Mouse (Mus musculus) midbrain, embryonic 11.5 days (tissue): Measurements from ENCODE around the gene Ivd. TPM values are rescaled to one million over a fixed set of nuclear protein-coding genes. Genes with fewer than 3 reads are reported as not detected.

Experiments
- ATAC-seq: fragments of 200-750 bp; cut with Nextera tagmentation; 2 replicates; pipeline ENCODE4 v1.8.0; 2017; ENCODE audit warnings: moderate TSS enrichment, moderate library complexity; ENCODE audit not compliant: low FRiP score
- DNase-seq: peaks from one replicate; pipeline ENCODE4 v3.0.0; 2015; ENCODE audit warnings: low spot score; ENCODE audit errors: missing footprints
- H3K27ac ChIP-seq: fragments of 300-500 bp; sonication (generic); 2 replicates; pipeline ENCODE4 v1.5.1; 2014; ENCODE audit warnings: low read depth, low read length
- H3K27me3 ChIP-seq: fragments of 300-500 bp; sonication (generic); 2 replicates; pipeline ENCODE4 v1.6.1; 2014; ENCODE audit warnings: mild to moderate bottlenecking, low read length, moderate library complexity, mixed read lengths; ENCODE audit not compliant: control insufficient read depth, insufficient read depth
- H3K36me3 ChIP-seq: fragments of 300-500 bp; sonication (generic); 2 replicates; pipeline ENCODE4 v1.6.1; 2014; ENCODE audit warnings: mild to moderate bottlenecking, low read length, moderate library complexity, mixed read lengths; ENCODE audit not compliant: control insufficient read depth, insufficient read depth
- H3K4me1 ChIP-seq: fragments of 300-500 bp; sonication (generic); 2 replicates; pipeline ENCODE4 v1.6.1; 2014; ENCODE audit warnings: low read length; ENCODE audit not compliant: control insufficient read depth, insufficient read depth
- H3K4me2 ChIP-seq: fragments of 300-500 bp; sonication (generic); 2 replicates; pipeline ENCODE4 v1.6.1; 2014; ENCODE audit warnings: mild to moderate bottlenecking, moderate library complexity
- H3K4me3 ChIP-seq: fragments of 300-500 bp; sonication (generic); 2 replicates; pipeline ENCODE4 v1.5.1; 2014; ENCODE audit warnings: low read depth, low read length
- H3K9ac ChIP-seq: fragments of 300-500 bp; sonication (generic); 2 replicates; pipeline ENCODE4 v1.6.1; 2014; ENCODE audit warnings: low read length
- H3K9me3 ChIP-seq: fragments of 300-500 bp; sonication (generic); 2 replicates; pipeline ENCODE4 v1.6.1; 2016; ENCODE audit warnings: low read length; ENCODE audit not compliant: control insufficient read depth
- WGBS: fragments of 180-500 bp; shearing (Covaris S2); extraction: QIAGEN DNeasy Blood & Tissue Kit; methylation state at CpG from one replicate; pipeline ENCODE4 v1.1.7; 2014; 5-methylcytosine and 5-hydroxymethylcytosine counted together
- polyA plus RNA-seq: library from polyadenylated mRNA; unstranded; fragments of >200 nt; fragmentation: Nextera tagmentation; extraction: Ambion mirVana; gene quantifications from 2 replicates; pipeline ENCODE4 v1.2.1, GENCODE M21; 2014

Gene Ivd
- polyA plus RNA-seq, 1 experiment from 2014 or later, result 40.5 TPM

GRCm38 (mm10) chr2:118900826-118901140 is 39.0 kb downstream of the Ivd start:
- peaks cover 45% of the 10 kb centered on the region for H3K27me3 ChIP-seq
- no peak overlapping the region for H3K27ac ChIP-seq
- ATAC-seq, result no peak

DNA sequence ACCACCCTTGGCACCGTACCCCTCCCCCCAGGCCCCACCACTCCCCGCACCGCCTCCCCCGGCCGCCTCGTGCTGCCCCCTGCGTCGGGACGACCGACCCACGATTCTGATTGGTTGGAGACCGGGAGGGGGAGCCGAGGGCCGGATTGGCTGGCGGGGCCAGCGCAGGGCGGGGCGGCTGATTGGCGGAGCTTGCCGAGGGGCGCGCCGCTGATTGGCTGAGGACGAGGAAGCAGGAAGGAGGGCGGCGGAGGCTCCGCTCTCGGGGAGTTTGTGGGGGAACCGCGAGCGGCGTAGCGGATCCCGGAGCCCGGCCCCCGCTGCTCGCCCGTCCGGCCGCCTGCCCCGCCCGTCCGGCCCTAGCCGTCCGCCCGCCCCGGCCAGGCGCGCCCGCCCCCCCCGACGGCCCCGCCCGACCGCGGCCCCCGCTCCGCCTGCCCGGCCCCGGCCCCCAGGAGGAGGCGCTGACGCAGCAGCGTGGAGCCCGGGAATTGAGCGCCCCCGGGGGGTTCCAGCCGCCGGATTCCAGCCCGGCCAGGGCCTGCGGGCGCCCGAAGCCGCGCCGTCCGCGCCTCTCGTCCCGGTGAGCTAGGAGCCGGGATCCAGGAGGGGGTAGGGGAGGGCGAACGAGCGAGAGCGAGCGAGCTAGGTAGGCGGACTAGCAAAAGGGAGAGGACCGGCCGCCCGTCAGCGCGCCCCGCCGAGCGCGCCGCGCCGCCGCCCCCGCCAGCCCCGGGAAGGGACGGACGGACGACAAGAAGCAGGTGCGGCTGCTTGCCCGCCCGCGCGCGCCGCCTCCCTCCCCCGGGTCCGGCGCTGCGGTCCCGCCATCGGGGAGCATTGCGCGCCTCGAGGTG is 39.6 kb downstream of the Ivd start:
- H3K9me3 ChIP-seq, result no peaks in the 10 kb centered on the region
- peaks cover 35% of the 10 kb centered on the region for H3K4me1 ChIP-seq
- DNase-seq, result peak; percentile 98
- under 1% methylated on average over 96 of the region's 120 CpGs for WGBS
- H3K27me3 ChIP-seq, result peaks cover 39% of the 10 kb centered on the region
- peak overlapping the region; percentile 74 for H3K27ac ChIP-seq
- H3K4me3 ChIP-seq, result peak overlapping the region; percentile 97
- H3K4me2 ChIP-seq, result peak overlapping the region; percentile 95
- ATAC-seq, result peak; percentile 92
- no peaks in the 10 kb centered on the region for H3K36me3 ChIP-seq
- peak overlapping the region; percentile 83 for H3K9ac ChIP-seq

More at GRCm38 (mm10) chr2:118900826-118901140, 39.0 kb downstream of the Ivd start:
- H3K4me2 ChIP-seq, result peak overlapping the region; percentile 95
- peak overlapping the region; percentile 97 for H3K4me3 ChIP-seq
- H3K9me3 ChIP-seq, result no peaks in the 10 kb centered on the region
- WGBS, result under 1% methylated on average over 11 of the region's 11 CpGs
- peaks cover 38% of the 10 kb centered on the region for H3K4me1 ChIP-seq
- H3K36me3 ChIP-seq, result no peaks in the 10 kb centered on the region
- H3K9ac ChIP-seq, result peak overlapping the region; percentile 83
- peak; percentile 93 for DNase-seq

DNA sequence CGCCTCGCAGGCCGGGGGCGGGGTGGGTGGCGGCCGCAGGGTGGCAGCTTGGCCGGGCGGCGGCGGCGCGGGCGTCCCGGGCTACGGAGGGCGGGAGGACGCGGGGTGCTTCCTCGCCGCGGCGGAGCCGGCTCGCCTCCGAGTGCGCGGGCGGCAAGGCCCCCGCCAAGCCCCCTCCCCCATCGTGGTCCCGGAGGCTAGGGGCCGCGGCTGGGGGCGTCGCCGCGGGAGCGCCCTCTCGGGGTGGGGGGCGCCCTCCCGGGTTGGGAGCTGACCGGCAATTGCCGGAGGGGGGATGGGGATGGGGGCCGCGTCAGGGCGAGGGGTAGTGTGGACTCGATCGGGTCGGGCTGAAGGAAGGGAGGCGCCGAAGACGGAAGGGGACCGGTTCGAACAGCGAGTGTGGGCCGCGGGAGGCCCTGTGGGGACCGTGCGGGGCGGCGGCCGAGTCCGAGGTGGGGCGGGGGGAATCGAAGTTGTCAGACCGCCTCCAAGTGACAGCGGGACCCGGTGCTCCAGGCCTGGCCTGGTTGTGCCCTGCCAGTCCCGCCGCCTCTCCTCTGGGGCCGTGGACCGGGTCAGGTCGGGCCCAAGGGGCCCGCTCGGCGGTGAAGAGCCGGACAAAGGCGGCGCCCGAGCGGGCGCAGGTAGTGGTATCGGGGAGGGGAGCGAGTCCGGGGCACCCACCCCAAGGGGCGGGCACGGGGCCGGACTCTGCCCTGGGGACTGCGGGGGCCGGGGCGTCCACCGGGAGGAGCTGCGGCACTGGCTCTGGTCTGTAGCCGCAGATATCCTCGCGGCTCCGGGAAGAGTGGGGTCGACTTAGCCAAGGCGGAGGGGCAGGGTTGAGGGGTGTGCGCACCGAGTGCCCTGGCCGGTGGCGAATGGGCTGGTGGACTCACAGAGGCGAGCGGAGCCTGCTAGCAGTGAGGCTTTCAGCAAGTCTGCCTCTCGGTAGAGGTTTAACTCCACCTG is 40.6 kb downstream of the Ivd start:
- H3K36me3 ChIP-seq, result no peaks in the 10 kb centered on the region
- no peaks in the 10 kb centered on the region for H3K9me3 ChIP-seq
- peak overlapping the region; percentile 97 for H3K4me3 ChIP-seq
- peak overlapping the region; percentile 83 for H3K9ac ChIP-seq
- peak overlapping the region; percentile 74; the same call in 1 of the 2 replicates for H3K27ac ChIP-seq
- under 1% methylated on average over 84 of the region's 106 CpGs for WGBS
- DNase-seq, result peak; percentile 94
- peaks cover 30% of the 10 kb centered on the region for H3K27me3 ChIP-seq
- peak; percentile 35 for ATAC-seq
- peaks cover 26% of the 10 kb centered on the region for H3K4me1 ChIP-seq
- peak overlapping the region; percentile 95 for H3K4me2 ChIP-seq

- H3K4me2 ChIP-seq, result peak overlapping the region; percentile 95
- no peak for ATAC-seq
- H3K27me3 ChIP-seq, result peaks cover 20% of the 10 kb centered on the region
- H3K4me1 ChIP-seq, result peaks cover 19% of the 10 kb centered on the region
- no peaks in the 10 kb centered on the region for H3K9me3 ChIP-seq
- peak; percentile 82 for DNase-seq
- H3K36me3 ChIP-seq, result no peaks in the 10 kb centered on the region
- H3K4me3 ChIP-seq, result peak overlapping the region; percentile 97
- 7% methylated on average over 10 of the region's 10 CpGs for WGBS
- H3K9ac ChIP-seq, result peak overlapping the region; percentile 10; the same call in 1 of the 2 replicates
- H3K27ac ChIP-seq, result no peak overlapping the region
Measured at GRCm38 (mm10) chr2:118903333-118903741, 41.6 kb downstream of the Ivd start.

GRCm38 (mm10) chr2:118905433-118906117 is 43.8 kb downstream of the Ivd start:
- Histone ChIP-seq H3K36me3 (no peaks in the 10 kb centered on the region), H3K9ac (no peak overlapping the region), H3K27me3 (no peaks in the 10 kb centered on the region; the same call in 1 of the 2 replicates), H3K4me3 (no peak overlapping the region), H3K4me1 (peaks cover 12% of the 10 kb centered on the region), H3K27ac (no peak overlapping the region), H3K9me3 (no peaks in the 10 kb centered on the region), H3K4me2 (no peak overlapping the region)
- 90% methylated on average over 7 of the region's 7 CpGs for WGBS
- DNase-seq (peak; percentile 2), ATAC-seq (no peak)

DNA sequence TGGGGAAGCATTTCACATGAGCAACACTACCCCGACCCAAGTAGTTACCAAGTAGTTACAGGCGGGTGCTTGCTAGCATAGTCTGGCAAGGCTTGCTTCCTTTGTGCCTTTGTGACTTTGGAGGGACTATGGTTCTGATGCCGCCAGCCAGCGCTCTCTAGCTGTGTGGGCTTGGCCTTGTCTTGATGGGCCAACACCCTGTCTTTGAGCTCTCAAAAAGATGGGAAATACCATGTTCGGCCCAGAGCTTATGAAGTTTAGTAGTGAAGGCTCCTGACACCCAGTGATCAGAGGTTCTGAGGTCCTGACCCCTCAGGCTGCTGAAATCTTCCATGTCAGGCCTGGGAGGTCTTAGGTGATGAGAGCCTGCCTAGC is 44.4 kb downstream of the Ivd start:
- Histone ChIP-seq H3K27me3 (no peaks in the 10 kb centered on the region), H3K9me3 (no peaks in the 10 kb centered on the region), H3K36me3 (no peaks in the 10 kb centered on the region), H3K4me1 (peaks cover 9% of the 10 kb centered on the region), H3K9ac (no peak overlapping the region), H3K27ac (no peak overlapping the region), H3K4me2 (no peak overlapping the region), H3K4me3 (no peak overlapping the region)
- ATAC-seq (no peak), DNase-seq (peak; percentile 31)
- 79% methylated on average over 5 of the region's 5 CpGs for WGBS

DNA sequence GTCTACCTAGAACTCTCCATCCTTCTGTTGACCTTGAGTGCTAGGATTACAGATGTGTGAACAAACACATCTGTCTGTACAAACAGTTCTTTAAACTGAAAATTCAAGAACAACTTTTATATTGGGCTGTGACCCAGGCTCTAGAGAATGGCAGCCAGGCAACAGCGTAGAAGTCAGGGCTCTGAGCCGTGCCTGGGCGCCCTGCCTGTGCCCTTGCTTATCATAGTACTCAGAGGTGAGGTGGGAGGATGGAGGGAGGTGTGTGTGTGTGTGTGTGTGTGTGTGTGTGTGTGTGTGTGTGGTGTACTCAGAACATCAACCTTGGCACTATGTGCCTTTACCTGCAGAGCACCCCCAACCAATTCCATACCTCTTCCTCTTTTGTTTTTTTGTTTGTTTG is 46.0 kb downstream of the Ivd start:
- Histone ChIP-seq H3K36me3 (no peaks in the 10 kb centered on the region), H3K9ac (no peak overlapping the region), H3K4me2 (no peak overlapping the region), H3K27ac (no peak overlapping the region), H3K27me3 (no peaks in the 10 kb centered on the region), H3K4me3 (no peak overlapping the region), H3K9me3 (no peaks in the 10 kb centered on the region), H3K4me1 (peaks cover 9% of the 10 kb centered on the region)
- no peak for ATAC-seq
- DNase-seq, result peak; percentile 28
- WGBS, result 96% methylated on average over 3 of the region's 3 CpGs

DNA sequence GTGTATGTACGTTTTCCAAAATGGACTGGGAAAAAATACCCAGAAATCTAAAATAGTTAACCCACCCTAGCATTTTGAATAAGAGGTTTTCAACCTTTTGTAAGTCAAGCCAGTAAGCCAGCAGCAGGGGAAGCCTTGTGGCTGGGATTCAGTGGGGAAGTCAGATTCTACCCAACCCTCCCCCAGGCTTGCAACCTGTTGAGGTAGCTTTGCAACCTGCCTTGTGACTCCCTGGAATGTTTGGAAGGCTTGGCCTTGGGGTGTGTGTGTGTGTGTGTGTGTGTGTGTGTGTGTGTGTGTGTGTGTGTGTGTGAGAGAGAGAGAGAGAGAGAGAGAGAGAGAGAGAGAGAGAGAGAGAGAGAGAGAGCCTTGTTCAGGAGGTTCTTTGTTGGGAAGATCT is 47.4 kb downstream of the Ivd start:
- no peak overlapping the region for H3K4me3 ChIP-seq
- no peaks in the 10 kb centered on the region for H3K36me3 ChIP-seq
- H3K9ac ChIP-seq, result no peak overlapping the region
- WGBS, result 47% methylated on average over 1 of the region's 1 CpGs
- DNase-seq (peak; percentile 31), ATAC-seq (no peak)
- H3K9me3 ChIP-seq, result no peaks in the 10 kb centered on the region
- no peaks in the 10 kb centered on the region for H3K27me3 ChIP-seq
- H3K4me1 ChIP-seq, result peaks cover 14% of the 10 kb centered on the region
- H3K4me2 ChIP-seq, result no peak overlapping the region
- no peak overlapping the region for H3K27ac ChIP-seq
